Mouse (Mus musculus): ENCODE results near the gene Jarid2.

Gene Jarid2

GRCm38 (mm10) chr13:44780506-44780905 lies 51.2 kb downstream of the Jarid2 start:
- no peak for DNase-seq (ENCODE audit: low spot score)

GRCm38 (mm10) chr13:44781126-44781525 lies 51.9 kb downstream of the Jarid2 start:
- no peak for DNase-seq (ENCODE audit: low spot score)

- DNase-seq (ENCODE audit: low spot score): no peak
Observed at GRCm38 (mm10) chr13:44784551-44784950, 55.3 kb downstream of the Jarid2 start.

GRCm38 (mm10) chr13:44786291-44786690 lies 57.0 kb downstream of the Jarid2 start:
- DNase-seq (ENCODE audit: low spot score): peak; percentile 12

GRCm38 (mm10) chr13:44788352-44789125 lies 59.3 kb downstream of the Jarid2 start:
- no peak for DNase-seq (ENCODE audit: low spot score)

GRCm38 (mm10) chr13:44789982-44790381 lies 60.7 kb downstream of the Jarid2 start:
- DNase-seq (ENCODE audit: low spot score): no peak

GRCm38 (mm10) chr13:44792361-44792892 lies 63.2 kb downstream of the Jarid2 start:
- no peak for DNase-seq (ENCODE audit: low spot score)

GRCm38 (mm10) chr13:44795891-44796290 lies 66.6 kb downstream of the Jarid2 start:
- DNase-seq (ENCODE audit: low spot score): no peak

GRCm38 (mm10) chr13:44796775-44797174 lies 67.5 kb downstream of the Jarid2 start:
- peak; percentile 79 for DNase-seq (ENCODE audit: low spot score)

- no peak for DNase-seq (ENCODE audit: low spot score)
Observed at GRCm38 (mm10) chr13:44798280-44798679, 69.0 kb downstream of the Jarid2 start.

GRCm38 (mm10) chr13:44799166-44799565 lies 69.9 kb downstream of the Jarid2 start:
- no peak for DNase-seq (ENCODE audit: low spot score)

- no peak for DNase-seq (ENCODE audit: low spot score)
Observed at GRCm38 (mm10) chr13:44800059-44800458, 70.8 kb downstream of the Jarid2 start.

- DNase-seq (ENCODE audit: low spot score): no peak
Observed at GRCm38 (mm10) chr13:44804876-44805275, 75.6 kb downstream of the Jarid2 start.

GRCm38 (mm10) chr13:44808307-44808706 lies 79.0 kb downstream of the Jarid2 start:
- no peak for DNase-seq (ENCODE audit: low spot score)

- DNase-seq (ENCODE audit: low spot score): no peak
Observed at GRCm38 (mm10) chr13:44811021-44811420, 81.7 kb downstream of the Jarid2 start.

GRCm38 (mm10) chr13:44811601-44812000 lies 82.3 kb downstream of the Jarid2 start:
- DNase-seq (ENCODE audit: low spot score): no peak

- DNase-seq (ENCODE audit: low spot score): no peak
Observed at GRCm38 (mm10) chr13:44812381-44812780, 83.1 kb downstream of the Jarid2 start.

- DNase-seq (ENCODE audit: low spot score): no peak
Observed at GRCm38 (mm10) chr13:44819400-44819799, 90.1 kb downstream of the Jarid2 start.

- DNase-seq (ENCODE audit: low spot score): no peak
Observed at GRCm38 (mm10) chr13:44822578-44822977, 93.3 kb downstream of the Jarid2 start.

GRCm38 (mm10) chr13:44828903-44829302 lies 99.6 kb downstream of the Jarid2 start:
- DNase-seq (ENCODE audit: low spot score): no peak

- DNase-seq (ENCODE audit: low spot score): no peak
Observed at GRCm38 (mm10) chr13:44832104-44832503, 102.8 kb downstream of the Jarid2 start.

- no peak for DNase-seq (ENCODE audit: low spot score)
Observed at GRCm38 (mm10) chr13:44832866-44833265, 103.6 kb downstream of the Jarid2 start.

- no peak for DNase-seq (ENCODE audit: low spot score)
Observed at GRCm38 (mm10) chr13:44833353-44833752, 104.1 kb downstream of the Jarid2 start.

- DNase-seq (ENCODE audit: low spot score): no peak
Observed at GRCm38 (mm10) chr13:44837445-44837844, 108.2 kb downstream of the Jarid2 start.
